Mouse (Mus musculus): ENCODE measurements around the gene Rbm43. TPM values are rescaled to one million over a fixed set of nuclear protein-coding genes. Genes with fewer than 3 reads are reported as not detected.

Rbm43 gene
- polyA plus RNA-seq, 1 experiment: 23.2 TPM

DNA sequence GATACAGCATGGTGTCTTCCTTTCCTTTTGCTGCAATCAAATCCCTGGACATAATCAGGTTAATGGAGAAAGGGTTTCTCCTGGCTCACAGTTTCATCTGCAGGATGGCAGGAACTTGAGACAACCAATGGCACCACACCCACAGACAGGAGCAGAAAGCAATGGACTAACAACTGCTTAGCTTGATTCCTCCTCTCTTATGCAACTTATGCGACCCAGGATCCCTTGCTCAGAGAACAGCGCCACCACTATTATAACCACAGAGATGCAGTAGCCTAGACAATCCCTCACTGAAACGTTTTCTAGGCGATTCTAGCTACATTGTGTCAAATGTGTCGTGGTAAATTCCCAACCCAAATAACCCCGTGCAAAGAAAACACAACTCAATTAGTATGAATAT, 2.0 kb upstream of the Rbm43 start:
- H3K27ac ChIP-seq (ENCODE audit: control insufficient read depth, insufficient read depth, low read depth, low read length): no peak overlapping the region
- peaks cover 5% of the 10 kb centered on the region for H3K4me1 ChIP-seq (ENCODE audit: control insufficient read depth, insufficient read depth, low read length)
- H3K4me3 ChIP-seq (ENCODE audit: control insufficient read depth, low read depth, low read length): peak overlapping the region; percentile 43; the same call in 1 of the 2 replicates
- TF ChIP-seq POLR2A (IDR thresholded peaks at IDR 0.05; ENCODE audit: control insufficient read depth, low read depth, low read length): no peak
- no peak for TF ChIP-seq CTCF (IDR thresholded peaks at IDR 0.05; ENCODE audit: control insufficient read depth, insufficient read depth, insufficient replicate concordance, low read depth, low read length)
- no peaks in the 10 kb centered on the region for H3K36me3 ChIP-seq (ENCODE audit: control insufficient read depth, insufficient read depth, low read length)
- H3K27me3 ChIP-seq (ENCODE audit: control insufficient read depth, insufficient read depth, low read length): no peaks in the 10 kb centered on the region

DNA sequence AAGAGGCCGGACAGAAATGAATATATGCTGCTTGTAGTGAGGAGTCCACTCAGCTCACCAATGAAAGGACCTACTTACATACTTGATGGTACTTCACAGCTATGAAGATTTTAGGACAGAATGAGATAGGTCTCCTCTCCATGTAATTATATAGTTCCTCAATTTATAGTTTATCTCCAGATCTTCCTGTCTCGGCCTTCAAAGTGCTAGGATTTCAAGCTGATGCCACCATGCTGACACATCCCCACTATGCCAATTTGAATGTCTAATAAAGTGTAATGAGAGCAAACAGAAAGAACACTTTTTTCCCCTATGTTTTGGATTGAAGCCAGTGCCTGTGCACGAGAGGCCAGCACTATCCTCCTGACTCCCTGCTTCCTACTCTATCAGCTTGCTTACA, 1.6 kb upstream of the Rbm43 start:
- H3K27ac ChIP-seq (ENCODE audit: control insufficient read depth, insufficient read depth, low read depth, low read length): no peak overlapping the region

DNA sequence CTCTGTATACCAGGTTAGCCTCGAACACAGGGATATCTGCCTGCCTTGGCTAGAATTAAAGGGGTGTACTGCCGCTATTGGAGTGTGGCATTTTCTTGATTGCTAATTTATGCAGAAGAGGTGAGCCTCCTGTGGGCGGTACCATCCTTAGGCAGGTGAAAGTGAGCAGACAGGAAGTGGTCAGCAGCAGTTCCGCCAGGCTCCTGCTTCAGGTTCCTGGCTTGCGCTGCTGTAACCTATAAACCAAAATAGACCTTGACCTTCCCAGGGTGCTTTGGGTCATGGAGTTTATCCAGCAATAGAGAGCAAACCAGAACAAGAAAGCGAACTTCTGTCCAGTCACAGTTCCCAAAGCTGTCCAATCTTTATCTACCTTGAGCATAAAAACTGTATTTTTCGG, 958 bp upstream of the Rbm43 start:
- Histone ChIP-seq H3K27ac (ENCODE audit: control insufficient read depth, insufficient read depth, low read depth, low read length) (no peak overlapping the region), H3K4me1 (ENCODE audit: control insufficient read depth, insufficient read depth, low read length) (peaks cover 5% of the 10 kb centered on the region), H3K27me3 (ENCODE audit: control insufficient read depth, insufficient read depth, low read length) (no peaks in the 10 kb centered on the region), H3K36me3 (ENCODE audit: control insufficient read depth, insufficient read depth, low read length) (no peaks in the 10 kb centered on the region), H3K4me3 (ENCODE audit: control insufficient read depth, low read depth, low read length) (no peak overlapping the region; the same call in 1 of the 2 replicates)
- TF ChIP-seq POLR2A (IDR thresholded peaks at IDR 0.05; ENCODE audit: control insufficient read depth, low read depth, low read length) (no peak), CTCF (IDR thresholded peaks at IDR 0.05; ENCODE audit: control insufficient read depth, insufficient read depth, insufficient replicate concordance, low read depth, low read length) (no peak)

More for the DNA sequence above, 1.6 kb upstream of the Rbm43 start:
- H3K4me3 ChIP-seq (ENCODE audit: control insufficient read depth, low read depth, low read length): peak overlapping the region; percentile 43; the same call in 1 of the 2 replicates
- peaks cover 5% of the 10 kb centered on the region for H3K4me1 ChIP-seq (ENCODE audit: control insufficient read depth, insufficient read depth, low read length)
- TF ChIP-seq POLR2A (IDR thresholded peaks at IDR 0.05; ENCODE audit: control insufficient read depth, low read depth, low read length) (no peak), CTCF (IDR thresholded peaks at IDR 0.05; ENCODE audit: control insufficient read depth, insufficient read depth, insufficient replicate concordance, low read depth, low read length) (no peak)
- no peaks in the 10 kb centered on the region for H3K27me3 ChIP-seq (ENCODE audit: control insufficient read depth, insufficient read depth, low read length)
- no peaks in the 10 kb centered on the region for H3K36me3 ChIP-seq (ENCODE audit: control insufficient read depth, insufficient read depth, low read length)

DNA sequence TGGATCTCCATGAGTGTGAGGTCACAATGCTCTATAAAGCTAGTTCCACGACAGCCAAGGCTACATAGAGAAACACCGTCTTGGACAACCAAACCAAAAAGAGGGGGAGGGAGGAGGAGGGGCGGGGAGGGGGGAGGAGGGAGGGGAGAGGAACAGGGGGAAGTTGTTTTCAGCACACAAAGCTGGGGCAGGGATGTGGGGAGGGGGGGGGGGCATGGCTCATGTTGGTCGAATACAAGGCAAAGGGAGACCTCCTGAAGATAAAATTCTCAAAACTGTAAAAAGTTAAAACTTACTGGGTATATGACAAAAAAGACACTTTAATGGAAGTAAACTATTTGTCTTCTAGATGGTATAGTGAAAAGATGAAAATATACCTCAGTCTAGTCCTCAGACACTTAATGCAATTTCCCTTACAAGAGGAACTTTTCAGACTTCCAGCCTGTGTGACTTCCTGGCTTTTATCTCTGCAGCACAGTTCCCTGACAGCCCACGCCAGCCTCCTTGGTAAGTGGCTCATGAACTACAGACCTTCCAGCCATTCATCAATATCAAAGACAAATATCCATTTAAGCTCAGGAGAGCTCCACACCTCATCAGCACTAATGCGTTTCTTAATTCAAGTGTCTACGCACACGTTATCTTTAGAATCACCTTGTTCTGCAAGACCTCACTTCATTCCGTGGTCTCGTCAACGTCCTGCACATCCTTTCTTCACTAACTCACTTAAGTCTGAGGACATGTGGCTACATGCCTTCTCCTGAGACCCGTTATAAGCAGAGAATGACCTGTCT, 1.4 kb downstream of the Rbm43 start:
- Histone ChIP-seq H3K4me3 (ENCODE audit: control insufficient read depth, low read depth, low read length) (peak overlapping the region; percentile 67), H3K36me3 (ENCODE audit: control insufficient read depth, insufficient read depth, low read length) (no peaks in the 10 kb centered on the region), H3K4me1 (ENCODE audit: control insufficient read depth, insufficient read depth, low read length) (peaks cover 5% of the 10 kb centered on the region), H3K27ac (ENCODE audit: control insufficient read depth, insufficient read depth, low read depth, low read length) (no peak overlapping the region), H3K27me3 (ENCODE audit: control insufficient read depth, insufficient read depth, low read length) (no peaks in the 10 kb centered on the region)
- TF ChIP-seq CTCF (IDR thresholded peaks at IDR 0.05; ENCODE audit: control insufficient read depth, insufficient read depth, insufficient replicate concordance, low read depth, low read length): no peak
- no peak for TF ChIP-seq POLR2A (IDR thresholded peaks at IDR 0.05; ENCODE audit: control insufficient read depth, low read depth, low read length)

DNA sequence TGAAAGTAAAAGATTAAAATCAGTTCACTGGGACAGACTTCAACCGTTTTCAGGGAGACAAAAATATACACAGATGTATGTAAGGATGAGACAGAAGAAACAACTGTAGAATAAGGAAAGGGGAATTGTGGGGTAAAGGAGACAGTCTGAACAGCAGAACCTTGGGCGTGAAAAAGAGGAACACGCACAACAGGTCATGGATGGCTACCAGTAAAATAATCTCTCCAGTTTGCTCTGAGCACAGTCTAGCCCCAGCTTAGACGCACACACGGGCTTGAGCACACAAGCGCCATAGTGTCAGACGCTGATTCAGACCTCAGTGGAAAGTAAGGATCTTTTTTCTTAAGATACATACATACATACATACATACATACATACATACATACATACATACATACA, 3.7 kb downstream of the Rbm43 start:
- H3K36me3 ChIP-seq (ENCODE audit: control insufficient read depth, insufficient read depth, low read length): no peaks in the 10 kb centered on the region
- H3K4me1 ChIP-seq (ENCODE audit: control insufficient read depth, insufficient read depth, low read length): peaks cover 8% of the 10 kb centered on the region
- H3K27me3 ChIP-seq (ENCODE audit: control insufficient read depth, insufficient read depth, low read length): no peaks in the 10 kb centered on the region
- no peak overlapping the region for H3K27ac ChIP-seq (ENCODE audit: control insufficient read depth, insufficient read depth, low read depth, low read length)
- H3K4me3 ChIP-seq (ENCODE audit: control insufficient read depth, low read depth, low read length): peak overlapping the region; percentile 1; the same call in 1 of the 2 replicates
- TF ChIP-seq CTCF (IDR thresholded peaks at IDR 0.05; ENCODE audit: control insufficient read depth, insufficient read depth, insufficient replicate concordance, low read depth, low read length): no peak
- TF ChIP-seq POLR2A (IDR thresholded peaks at IDR 0.05; ENCODE audit: control insufficient read depth, low read depth, low read length): no peak

DNA sequence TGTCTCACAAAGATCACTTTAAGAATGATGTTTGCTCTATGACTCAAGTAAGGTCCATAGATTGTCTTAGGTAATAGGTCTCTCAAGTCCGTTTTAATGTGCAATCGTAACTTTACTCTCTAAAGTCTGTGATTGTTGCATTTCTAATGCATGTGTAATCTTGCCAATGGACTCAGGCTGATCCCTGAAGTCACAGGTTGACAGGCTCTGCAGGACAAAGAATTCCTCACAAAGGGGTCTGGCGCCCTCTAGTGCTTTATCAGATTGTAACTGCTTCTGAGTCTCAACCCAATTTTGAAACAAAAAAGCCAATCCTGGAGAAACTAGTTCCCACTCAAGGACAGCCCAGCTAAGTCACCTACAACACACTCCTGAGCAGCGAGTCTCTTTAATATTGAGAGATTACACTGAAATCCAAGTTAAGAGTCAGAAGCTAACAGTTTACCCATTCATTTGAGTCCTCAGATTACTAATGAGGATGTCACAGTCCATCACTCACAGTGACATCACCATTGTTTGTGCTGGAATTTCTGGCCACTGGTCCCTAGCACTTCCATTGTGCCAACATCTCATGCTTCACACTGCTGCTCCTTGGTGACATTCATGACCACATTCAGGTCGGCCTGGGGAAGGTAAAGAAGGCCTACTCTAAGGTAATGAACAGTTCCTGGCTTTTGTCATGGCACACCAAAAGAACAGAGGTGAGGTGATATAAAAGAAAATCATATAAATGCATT, 19.9 kb downstream of the Rbm43 start:
- Histone ChIP-seq H3K4me3 (ENCODE audit: control insufficient read depth, low read depth, low read length) (no peak overlapping the region), H3K27me3 (ENCODE audit: control insufficient read depth, insufficient read depth, low read length) (no peaks in the 10 kb centered on the region), H3K36me3 (ENCODE audit: control insufficient read depth, insufficient read depth, low read length) (no peaks in the 10 kb centered on the region), H3K27ac (ENCODE audit: control insufficient read depth, insufficient read depth, low read depth, low read length) (no peak overlapping the region), H3K4me1 (ENCODE audit: control insufficient read depth, insufficient read depth, low read length) (peaks cover 3% of the 10 kb centered on the region; the same call in 1 of the 2 replicates)
- TF ChIP-seq CTCF (IDR thresholded peaks at IDR 0.05; ENCODE audit: control insufficient read depth, insufficient read depth, insufficient replicate concordance, low read depth, low read length) (peak; percentile 30; the same call in 1 of the 2 replicates), POLR2A (IDR thresholded peaks at IDR 0.05; ENCODE audit: control insufficient read depth, low read depth, low read length) (no peak)

DNA sequence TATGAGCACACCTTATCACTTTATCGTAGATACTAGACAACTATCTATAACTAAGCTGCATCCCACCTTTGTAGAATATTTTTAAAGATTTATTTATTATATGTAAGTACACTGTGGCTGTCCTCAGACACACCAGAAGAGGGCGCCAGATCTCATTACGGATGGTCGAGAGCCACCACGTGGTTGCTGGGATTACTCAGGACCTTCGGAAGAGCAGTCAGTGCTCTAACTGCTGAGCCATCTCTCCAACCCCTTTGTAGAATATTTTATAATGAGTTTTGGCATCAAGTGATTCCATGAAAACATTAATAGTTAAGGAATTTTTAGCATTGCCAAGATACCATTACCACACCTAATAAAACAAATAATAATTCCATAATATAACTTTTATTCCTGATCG, 20.4 kb downstream of the Rbm43 start:
- Histone ChIP-seq H3K4me1 (ENCODE audit: control insufficient read depth, insufficient read depth, low read length) (peaks cover 3% of the 10 kb centered on the region; the same call in 1 of the 2 replicates), H3K27me3 (ENCODE audit: control insufficient read depth, insufficient read depth, low read length) (no peaks in the 10 kb centered on the region), H3K4me3 (ENCODE audit: control insufficient read depth, low read depth, low read length) (no peak overlapping the region), H3K36me3 (ENCODE audit: control insufficient read depth, insufficient read depth, low read length) (no peaks in the 10 kb centered on the region), H3K27ac (ENCODE audit: control insufficient read depth, insufficient read depth, low read depth, low read length) (no peak overlapping the region)
- TF ChIP-seq POLR2A (IDR thresholded peaks at IDR 0.05; ENCODE audit: control insufficient read depth, low read depth, low read length) (no peak), CTCF (IDR thresholded peaks at IDR 0.05; ENCODE audit: control insufficient read depth, insufficient read depth, insufficient replicate concordance, low read depth, low read length) (no peak)
